In genomic region chr17:16900791-16901190, GRCm38 (mm10) we compare ENCODE assay signal across 10 mouse cellular contexts.
DNase-seq lines count a peak whose midpoint lies in the region; ATAC-seq and TF ChIP-seq lines count a peak whose summit lies in the region.
"Had no signal": no experiment of that assay in that cellular context is flagged by ENCODE, and none has a peak within 500 bp of the region (broad histone marks: within the 10 kb centered on the region; RNA-seq: fewer than 3 reads in every experiment).

No protein-coding gene starts in this region.

- no peak for TF ChIP-seq POLR2A in cortical plate, adult 2 months (IDR thresholded peaks at IDR 0.05; ENCODE audit: extremely low read depth, insufficient read depth, low read length)

- no peaks in the 10 kb centered on the region for H3K4me1 ChIP-seq in forebrain, embryonic 11.5 days (replicated peaks; ENCODE audit: control insufficient read depth, insufficient read depth, low read length)
- H3K4me1 ChIP-seq in forebrain, embryonic 16.5 days (replicated peaks; ENCODE audit: control insufficient read depth, insufficient read depth, low read length): no peaks in the 10 kb centered on the region
- H3K4me1 ChIP-seq in cortical plate, adult 2 months (ENCODE audit: control insufficient read depth, insufficient read depth, low read length): no peaks in the 10 kb centered on the region
- H3K4me1 ChIP-seq: heart, embryonic 15.5 days; neural tube, embryonic 13.5 days had no signal

- H3K9me3 ChIP-seq in forebrain, embryonic 11.5 days (ENCODE audit: control insufficient read depth, low read length): no peaks in the 10 kb centered on the region
- no peaks in the 10 kb centered on the region for H3K9me3 ChIP-seq in forebrain, embryonic 16.5 days (ENCODE audit: control insufficient read depth, low read length)
- H3K9me3 ChIP-seq: heart, embryonic 15.5 days had no signal

- H3K27ac ChIP-seq in forebrain, embryonic 11.5 days (ENCODE audit: low read depth, low read length): no peak overlapping the region
- H3K27ac ChIP-seq in forebrain, embryonic 16.5 days (ENCODE audit: low read length): no peak overlapping the region
- H3K27ac ChIP-seq in cortical plate, adult 2 months (ENCODE audit: insufficient read depth, low read length): no peak overlapping the region
- H3K27ac ChIP-seq: heart, embryonic 15.5 days; neural tube, embryonic 13.5 days had no signal

- no peak overlapping the region for H3K4me2 ChIP-seq in forebrain, embryonic 11.5 days (ENCODE audit: low read depth, low read length, severe bottlenecking)
- H3K4me2 ChIP-seq in forebrain, embryonic 16.5 days (ENCODE audit: low read length): no peak overlapping the region
- H3K4me2 ChIP-seq: heart, embryonic 15.5 days; neural tube, embryonic 13.5 days had no signal

- 79% methylated on average over 2 of the region's 2 CpGs for WGBS in forebrain, embryonic 11.5 days
- 62% methylated on average over 2 of the region's 2 CpGs for WGBS in forebrain, embryonic 16.5 days

- H3K36me3 ChIP-seq in forebrain, embryonic 11.5 days (ENCODE audit: control insufficient read depth, insufficient read depth, low read length): no peaks in the 10 kb centered on the region
- no peaks in the 10 kb centered on the region for H3K36me3 ChIP-seq in forebrain, embryonic 16.5 days (ENCODE audit: control insufficient read depth, insufficient read depth)
- H3K36me3 ChIP-seq: heart, embryonic 15.5 days; neural tube, embryonic 13.5 days had no signal

- TF ChIP-seq CTCF in cortical plate, adult 2 months (IDR thresholded peaks at IDR 0.05; ENCODE audit: extremely low read depth, insufficient read depth, low read length): peak; percentile 22; the same call in 1 of the 2 replicates

- ATAC-seq in forebrain, embryonic 11.5 days (replicated peaks; ENCODE audit: low FRiP score): 0 out of 2 replicates have a peak, but pooled peaks have one; percentile 21
- ATAC-seq in forebrain, embryonic 16.5 days: no peak

- no peak overlapping the region for H3K4me3 ChIP-seq in forebrain, embryonic 11.5 days (ENCODE audit: low read depth, low read length)
- H3K4me3 ChIP-seq in forebrain, embryonic 16.5 days (replicated peaks; ENCODE audit: low read length): no peak overlapping the region
- H3K4me3 ChIP-seq in cortical plate, adult 2 months (ENCODE audit: insufficient read depth, low read length): no peak overlapping the region
- H3K4me3 ChIP-seq: heart, embryonic 15.5 days; neural tube, embryonic 13.5 days had no signal

- H3K9ac ChIP-seq in forebrain, embryonic 11.5 days (ENCODE audit: low read length): no peak overlapping the region
- H3K9ac ChIP-seq in forebrain, embryonic 16.5 days (replicated peaks; ENCODE audit: low read depth, low read length): no peak overlapping the region
- H3K9ac ChIP-seq: heart, embryonic 15.5 days; neural tube, embryonic 13.5 days had no signal

- no peak for DNase-seq in forebrain, embryonic 11.5 days (ENCODE audit: low spot score)
- DNase-seq in testis, postnatal 10 days (ENCODE audit: low spot score): peak; percentile 60
- DNase-seq in testis, postnatal 14 days (ENCODE audit: low spot score): no peak
- peak; percentile 18 to 45 for DNase-seq in kidney, postnatal 4 days
- DNase-seq in lung, postnatal 25 days (ENCODE audit: low spot score): peak; percentile 36
- DNase-seq in urinary bladder, postnatal 10 days (ENCODE audit: low spot score): no peak

- H3K27me3 ChIP-seq in forebrain, embryonic 11.5 days (ENCODE audit: control insufficient read depth, insufficient read depth, low read length): no peaks in the 10 kb centered on the region
- H3K27me3 ChIP-seq in forebrain, embryonic 16.5 days (replicated peaks; ENCODE audit: control insufficient read depth, insufficient read depth, low read length): no peaks in the 10 kb centered on the region
- H3K27me3 ChIP-seq: heart, embryonic 15.5 days; neural tube, embryonic 13.5 days had no signal

Comparison
In these comparisons a context has a peak if more than half of its experiments do, and no peak if none do; other contexts are left out.
1. DNase-seq: peak in testis, postnatal 10 days (single experiment), kidney, postnatal 4 days (2 of 2) and lung, postnatal 25 days (single experiment); none in forebrain, embryonic 11.5 days (single experiment), testis, postnatal 14 days (single experiment) and urinary bladder, postnatal 10 days (single experiment).